ENCODE assay signal across 26 mouse cellular contexts in the genomic region with DNA sequence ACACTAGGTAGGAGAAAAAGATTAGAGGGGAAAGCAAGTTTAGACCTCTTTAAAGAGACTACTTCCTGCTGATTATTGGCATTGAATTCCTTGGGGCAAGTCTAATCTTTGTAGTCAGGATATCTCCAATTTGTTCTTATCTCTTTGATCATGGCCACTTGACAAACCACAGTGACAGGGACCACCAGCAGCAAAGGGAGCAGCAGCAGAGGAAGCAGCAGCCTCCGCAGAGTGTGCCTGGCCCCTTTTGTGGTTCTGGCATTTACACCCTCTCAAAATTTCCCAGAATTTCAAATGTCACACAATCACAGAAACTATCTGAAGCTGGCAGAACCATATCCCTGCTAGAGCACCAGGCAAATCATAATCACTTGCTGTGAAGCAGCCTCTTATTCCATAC. TPM values are rescaled to one million over a fixed set of nuclear protein-coding genes. Genes with fewer than 3 reads are reported as not detected.
"Had no signal": no experiment of that assay in that cellular context is flagged by ENCODE, and none has a peak within 500 bp of the region (broad histone marks: within the 10 kb centered on the region; RNA-seq: fewer than 3 reads in every experiment).

No protein-coding gene starts in this region.

- H3K36me3 ChIP-seq: neural tube, embryonic 12.5 days; neural tube, embryonic 13.5 days; neural tube, embryonic 15.5 days; stomach, embryonic 15.5 days had no signal

- H3K4me2 ChIP-seq: neural tube, embryonic 12.5 days; neural tube, embryonic 13.5 days; neural tube, embryonic 15.5 days; stomach, embryonic 15.5 days had no signal

- H3K27me3 ChIP-seq: neural tube, embryonic 12.5 days; neural tube, embryonic 13.5 days; neural tube, embryonic 15.5 days; stomach, embryonic 15.5 days had no signal

- H3K4me3 ChIP-seq: neural tube, embryonic 12.5 days; neural tube, embryonic 13.5 days; neural tube, embryonic 15.5 days; stomach, embryonic 15.5 days had no signal

- DNase-seq: retina, postnatal 1 day; right cerebral cortex, adult 18-20 months; right cerebral cortex, postnatal 14 days; right cerebral cortex, postnatal 25 days; right cerebral cortex, postnatal 4 days; spleen, adult 18-20 months; thymus, adult 18-20 months; thymus, adult 2 months; thymus, postnatal 14 days; thymus, postnatal 25 days; thymus, postnatal 36 days; thymus, postnatal 4 days had no signal

- H3K9me3 ChIP-seq: neural tube, embryonic 12.5 days; neural tube, embryonic 13.5 days; neural tube, embryonic 15.5 days; stomach, embryonic 15.5 days had no signal

- H3K4me1 ChIP-seq: neural tube, embryonic 12.5 days; neural tube, embryonic 13.5 days; neural tube, embryonic 15.5 days; stomach, embryonic 15.5 days had no signal

- H3K9ac ChIP-seq: neural tube, embryonic 12.5 days; neural tube, embryonic 13.5 days; neural tube, embryonic 15.5 days; stomach, embryonic 15.5 days had no signal

- H3K27ac ChIP-seq: neural tube, embryonic 12.5 days; neural tube, embryonic 13.5 days; neural tube, embryonic 15.5 days; stomach, embryonic 15.5 days; stomach, postnatal 0 days had no signal

RNA-seq across cellular contexts. Expression of a gene that starts 17.6 kb away (rescaled TPM):
- total RNA-seq: neutrophil, adult 5-6 weeks had no signal

RNA-seq across cellular contexts. Expression of a gene that starts 24.1 kb away (rescaled TPM):
- total RNA-seq: neutrophil, adult 5-6 weeks had no signal
- polyA plus RNA-seq: neural tube, embryonic 12.5 days; neural tube, embryonic 13.5 days; neural tube, embryonic 14.5 days; neural tube, embryonic 15.5 days; small intestine, adult 2 months; spleen, adult 2 months; stomach, embryonic 14.5 days; stomach, embryonic 15.5 days; stomach, embryonic 16.5 days; stomach, postnatal 0 days; testis, adult 2 months; thymus, adult 2 months; thymus, postnatal 0 days; urinary bladder, adult 2 months had no signal

RNA-seq across cellular contexts. Expression of a gene that starts 29.3 kb away (rescaled TPM):
- polyA plus RNA-seq: urinary bladder, adult 2 months had no signal
